Mouse (Mus musculus) stomach, postnatal 0 days (tissue): ENCODE measurements around the gene Nrip2. TPM values are rescaled to one million over a fixed set of nuclear protein-coding genes. Genes with fewer than 3 reads are reported as not detected.

Experiments
- ATAC-seq: fragments of 200-750 bp; cut with Nextera tagmentation; 2 replicates; pipeline ENCODE4 v1.8.0; 2017; ENCODE audit not compliant: low FRiP score, low TSS enrichment
- DNase-seq: peaks from one replicate; pipeline ENCODE4 v3.0.0-alpha.2; 2016; ENCODE audit warnings: low spot score
- H3K27ac ChIP-seq: fragments of 300-500 bp; sonication (generic); replicated peaks from 2 replicates; pipeline ENCODE4 v1.5.1; 2014; ENCODE audit warnings: mild to moderate bottlenecking, control low read depth
- H3K27me3 ChIP-seq: fragments of 300-500 bp; sonication (generic); 2 replicates; pipeline ENCODE4 v1.6.1; 2014; ENCODE audit warnings: low read length; ENCODE audit not compliant: control insufficient read depth, insufficient read depth
- H3K36me3 ChIP-seq: fragments of 300-500 bp; sonication (generic); 2 replicates; pipeline ENCODE4 v1.6.1; 2014; ENCODE audit warnings: low read length, mixed read lengths; ENCODE audit not compliant: control insufficient read depth, insufficient read depth
- H3K4me1 ChIP-seq: fragments of 300-500 bp; sonication (generic); replicated peaks from 2 replicates; pipeline ENCODE4 v1.6.1; 2014; ENCODE audit warnings: antibody characterized with exemption; ENCODE audit not compliant: control insufficient read depth, insufficient read depth
- H3K4me2 ChIP-seq: fragments of 300-500 bp; sonication (generic); replicated peaks from 2 replicates; pipeline ENCODE4 v1.6.1; 2014; ENCODE audit warnings: low read depth, mild to moderate bottlenecking, control low read depth, moderate library complexity
- H3K4me3 ChIP-seq: fragments of 300-500 bp; sonication (generic); 2 replicates; pipeline ENCODE4 v1.5.1; 2014; ENCODE audit warnings: low read depth, low read length, control low read depth
- H3K9ac ChIP-seq: fragments of 300-500 bp; sonication (generic); 2 replicates; pipeline ENCODE4 v1.6.1; 2014; ENCODE audit warnings: mild to moderate bottlenecking, low read length, control low read depth, mixed read lengths
- H3K9me3 ChIP-seq: fragments of 300-500 bp; sonication (generic); 2 replicates; pipeline ENCODE4 v1.6.1; 2016; ENCODE audit warnings: low read length; ENCODE audit not compliant: control insufficient read depth
- CTCF ChIP-seq: IDR thresholded peaks from 2 replicates; pipeline ENCODE4 v1.5.1; 2016; ENCODE audit warnings: antibody characterized with exemption, low read depth, mild to moderate bottlenecking, moderate library complexity
- EP300 ChIP-seq: optimal IDR thresholded peaks from 2 replicates; pipeline ENCODE3; 2016; ENCODE audit warnings: antibody characterized with exemption
- WGBS: fragments of 180-500 bp; shearing (Covaris S2); extraction: QIAGEN DNeasy Blood & Tissue Kit; methylation state at CpG from one replicate; pipeline ENCODE4 v1.1.7; 2014; 5-methylcytosine and 5-hydroxymethylcytosine counted together
- polyA plus RNA-seq: library from polyadenylated mRNA; unstranded; fragments of >200 nt; fragmentation: Nextera tagmentation; extraction: Ambion mirVana; gene quantifications from 2 replicates; pipeline ENCODE4 v1.2.1, GENCODE M21; 2015

Nrip2 gene
- polyA plus RNA-seq, 1 experiment from 2014 or later, result 2.2 TPM

GRCm38 (mm10) chr6:128385026-128385425 is 14.1 kb upstream of the Nrip2 start:
- Histone ChIP-seq H3K36me3 (no peaks in the 10 kb centered on the region), H3K9me3 (no peaks in the 10 kb centered on the region), H3K4me3 (no peak overlapping the region), H3K4me1 (no peaks in the 10 kb centered on the region), H3K27ac (no peak overlapping the region), H3K27me3 (no peaks in the 10 kb centered on the region), H3K4me2 (no peak overlapping the region), H3K9ac (no peak overlapping the region)
- TF ChIP-seq EP300 (no peak), CTCF (no peak)
- no peak for DNase-seq
- no peak for ATAC-seq
- 62% methylated on average over 1 of the region's 1 CpGs for WGBS

- ATAC-seq, result no peak
- TF ChIP-seq CTCF (no peak), EP300 (no peak)
- WGBS, result 74% methylated on average over 1 of the region's 1 CpGs
- Histone ChIP-seq H3K27ac (no peak overlapping the region), H3K4me3 (no peak overlapping the region), H3K4me2 (no peak overlapping the region), H3K27me3 (no peaks in the 10 kb centered on the region), H3K9me3 (no peaks in the 10 kb centered on the region), H3K4me1 (no peaks in the 10 kb centered on the region), H3K36me3 (no peaks in the 10 kb centered on the region), H3K9ac (no peak overlapping the region)
- DNase-seq, result no peak
Observed at GRCm38 (mm10) chr6:128389185-128389584, 9.9 kb upstream of the Nrip2 start.

GRCm38 (mm10) chr6:128390683-128391082 is 8.4 kb upstream of the Nrip2 start:
- DNase-seq (no peak), ATAC-seq (no peak)
- Histone ChIP-seq H3K36me3 (no peaks in the 10 kb centered on the region), H3K27me3 (no peaks in the 10 kb centered on the region), H3K4me1 (no peaks in the 10 kb centered on the region), H3K9me3 (no peaks in the 10 kb centered on the region), H3K9ac (no peak overlapping the region), H3K27ac (no peak overlapping the region), H3K4me3 (no peak overlapping the region), H3K4me2 (no peak overlapping the region)
- no peak for TF ChIP-seq EP300
- no peak for TF ChIP-seq CTCF
- WGBS, result 27% methylated on average over 1 of the region's 1 CpGs

- Histone ChIP-seq H3K4me1 (peaks cover 3% of the 10 kb centered on the region; the same call in 1 of the 2 replicates), H3K27ac (no peak overlapping the region), H3K9ac (no peak overlapping the region), H3K27me3 (no peaks in the 10 kb centered on the region), H3K4me3 (no peak overlapping the region), H3K4me2 (no peak overlapping the region), H3K9me3 (no peaks in the 10 kb centered on the region), H3K36me3 (no peaks in the 10 kb centered on the region)
- TF ChIP-seq EP300 (no peak), CTCF (no peak)
- ATAC-seq (no peak), DNase-seq (no peak)
- WGBS, result 64% methylated on average over 7 of the region's 7 CpGs
Observed at GRCm38 (mm10) chr6:128397574-128398261, 1.4 kb upstream of the Nrip2 start.

- peaks cover 3% of the 10 kb centered on the region; the same call in 1 of the 2 replicates for H3K4me1 ChIP-seq
- ATAC-seq (peak; percentile 53; the same call in 1 of the 2 replicates), DNase-seq (peak; percentile 34)
- no peaks in the 10 kb centered on the region for H3K36me3 ChIP-seq
- peak overlapping the region; percentile 43; the same call in 1 of the 2 replicates for H3K9ac ChIP-seq
- no peaks in the 10 kb centered on the region for H3K9me3 ChIP-seq
- H3K27me3 ChIP-seq, result no peaks in the 10 kb centered on the region
- H3K4me2 ChIP-seq, result peak overlapping the region; percentile 51
- WGBS, result 20% methylated on average over 21 of the region's 21 CpGs
- H3K27ac ChIP-seq, result no peak overlapping the region
- peak overlapping the region; percentile 14 for H3K4me3 ChIP-seq
- TF ChIP-seq EP300, result no peak
- no peak for TF ChIP-seq CTCF
Observed at GRCm38 (mm10) chr6:128399421-128400185, 507 bp downstream of the Nrip2 start.

GRCm38 (mm10) chr6:128404708-128405107 is 5.6 kb downstream of the Nrip2 start:
- TF ChIP-seq CTCF, result no peak
- TF ChIP-seq EP300, result no peak
- Histone ChIP-seq H3K4me2 (no peak overlapping the region), H3K9me3 (no peaks in the 10 kb centered on the region), H3K36me3 (peaks cover 3% of the 10 kb centered on the region; the same call in 1 of the 2 replicates), H3K4me1 (peaks cover 3% of the 10 kb centered on the region; the same call in 1 of the 2 replicates), H3K27me3 (no peaks in the 10 kb centered on the region), H3K27ac (no peak overlapping the region), H3K4me3 (no peak overlapping the region), H3K9ac (no peak overlapping the region)
- ATAC-seq (no peak), DNase-seq (no peak)
- 59% methylated on average over 5 of the region's 5 CpGs for WGBS
